Mouse (Mus musculus) E14TG2a.4 (cell line): Measurements from ENCODE around the gene Tada1.

Source experiments
- CTCF ChIP-seq: conservative IDR thresholded peaks from 2 replicates; pipeline ENCODE4 v1.5.1; 2014; ENCODE audit warnings: low read length
- NANOG ChIP-seq: IDR thresholded peaks from 2 replicates; pipeline ENCODE4 v1.6.1; 2014; ENCODE audit warnings: borderline replicate concordance, low read length, mixed read lengths
- POU5F1 ChIP-seq: IDR thresholded peaks from 2 replicates; pipeline ENCODE4 v1.6.1; 2014; ENCODE audit warnings: low read length, borderline replicate concordance

GRCm38 (mm10) chr1:166401455-166401854 is 22.6 kb downstream of the Tada1 start:
- no peak for TF ChIP-seq CTCF
- no peak for TF ChIP-seq POU5F1
- TF ChIP-seq NANOG = no peak
